Mouse (Mus musculus) testis, adult 2 months (tissue): ENCODE data around the gene Marveld2. TPM values are rescaled to one million over a fixed set of nuclear protein-coding genes. Genes with fewer than 3 reads are reported as not detected.

ENCODE experiments used
- H3K27ac ChIP-seq: fragments of 200-500 bp; 2 replicates; pipeline ENCODE4 v1.5.1; 2012; ENCODE audit warnings: low read depth, low read length; ENCODE audit not compliant: control insufficient read depth, insufficient read depth
- H3K27me3 ChIP-seq: fragments of 200-500 bp; 2 replicates; pipeline ENCODE4 v1.6.1; 2012; ENCODE audit warnings: mild to moderate bottlenecking, low read length, moderate library complexity; ENCODE audit not compliant: control insufficient read depth, insufficient read depth
- H3K36me3 ChIP-seq: fragments of 200-500 bp; 2 replicates; pipeline ENCODE4 v1.6.1; 2012; ENCODE audit warnings: mild to moderate bottlenecking, low read length; ENCODE audit not compliant: control insufficient read depth, insufficient read depth
- H3K4me1 ChIP-seq: fragments of 200-500 bp; 2 replicates; pipeline ENCODE4 v1.6.1; 2012; ENCODE audit warnings: low read length; ENCODE audit not compliant: control insufficient read depth, insufficient read depth
- H3K4me3 ChIP-seq: fragments of 200-500 bp; 2 replicates; pipeline ENCODE4 v1.5.1; 2012; ENCODE audit warnings: low read depth, mild to moderate bottlenecking, low read length, moderate library complexity, mixed read lengths; ENCODE audit not compliant: control insufficient read depth
- CTCF ChIP-seq: fragments of 200-500 bp; IDR thresholded peaks from 2 replicates; pipeline ENCODE4 v1.5.1; 2012; ENCODE audit warnings: low read depth, mild to moderate bottlenecking, inconsistent platforms, low read length, moderate library complexity; ENCODE audit not compliant: control insufficient read depth, insufficient read depth, insufficient replicate concordance
- POLR2A ChIP-seq: fragments of 200-500 bp; IDR thresholded peaks from 2 replicates; pipeline ENCODE4 v1.6.1; 2012; ENCODE audit warnings: low read depth, mild to moderate bottlenecking, inconsistent platforms, low read length, moderate library complexity; ENCODE audit not compliant: control insufficient read depth
- polyA plus RNA-seq: library from polyadenylated mRNA; depleted of rRNA; stranded (reverse); fragments of >200 nt; gene quantifications from 2 replicates; pipeline ENCODE4 v1.2.3, GENCODE M21; 2012

The Marveld2 gene
- polyA plus RNA-seq, 1 experiment = 0.85 TPM

GRCm38 (mm10) chr13:100607756-100608155 lies 9.0 kb downstream of the Marveld2 start:
- no peak overlapping the region for H3K4me3 ChIP-seq
- TF ChIP-seq POLR2A (no peak), CTCF (peak; percentile 72; the same call in 1 of the 2 replicates)
- no peaks in the 10 kb centered on the region; the same call in 1 of the 2 replicates for H3K4me1 ChIP-seq
- H3K27ac ChIP-seq = no peak overlapping the region
- no peaks in the 10 kb centered on the region for H3K36me3 ChIP-seq
- no peaks in the 10 kb centered on the region for H3K27me3 ChIP-seq

DNA sequence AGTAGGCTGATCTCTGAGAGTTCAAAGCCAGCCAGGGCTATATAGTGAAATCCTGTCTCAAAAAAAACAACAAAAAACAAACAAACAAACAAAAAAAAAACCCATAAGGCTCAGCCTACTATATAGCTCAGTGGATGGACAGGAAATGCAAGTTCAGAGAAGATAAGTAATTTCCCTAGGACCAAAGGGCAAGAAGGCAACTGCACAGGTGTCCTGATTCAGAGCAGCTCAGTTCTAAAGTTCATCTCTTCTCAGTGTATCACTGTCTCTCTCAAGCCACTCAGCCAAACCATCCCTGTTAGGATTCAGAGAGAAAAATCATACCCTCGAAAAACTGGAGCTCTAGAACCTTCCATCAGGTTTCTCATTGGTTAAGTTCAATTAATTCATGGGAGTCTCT lies 10.9 kb downstream of the Marveld2 start:
- Histone ChIP-seq H3K36me3 (no peaks in the 10 kb centered on the region), H3K4me3 (no peak overlapping the region), H3K27ac (no peak overlapping the region), H3K27me3 (no peaks in the 10 kb centered on the region), H3K4me1 (no peaks in the 10 kb centered on the region)
- no peak for TF ChIP-seq CTCF
- TF ChIP-seq POLR2A = no peak

- no peak for TF ChIP-seq CTCF
- TF ChIP-seq POLR2A = no peak
- Histone ChIP-seq H3K27ac (no peak overlapping the region), H3K4me1 (no peaks in the 10 kb centered on the region), H3K36me3 (no peaks in the 10 kb centered on the region), H3K4me3 (no peak overlapping the region), H3K27me3 (no peaks in the 10 kb centered on the region)
These were observed 13.1 kb downstream of the Marveld2 start for GRCm38 (mm10) chr13:100603738-100604095.

DNA sequence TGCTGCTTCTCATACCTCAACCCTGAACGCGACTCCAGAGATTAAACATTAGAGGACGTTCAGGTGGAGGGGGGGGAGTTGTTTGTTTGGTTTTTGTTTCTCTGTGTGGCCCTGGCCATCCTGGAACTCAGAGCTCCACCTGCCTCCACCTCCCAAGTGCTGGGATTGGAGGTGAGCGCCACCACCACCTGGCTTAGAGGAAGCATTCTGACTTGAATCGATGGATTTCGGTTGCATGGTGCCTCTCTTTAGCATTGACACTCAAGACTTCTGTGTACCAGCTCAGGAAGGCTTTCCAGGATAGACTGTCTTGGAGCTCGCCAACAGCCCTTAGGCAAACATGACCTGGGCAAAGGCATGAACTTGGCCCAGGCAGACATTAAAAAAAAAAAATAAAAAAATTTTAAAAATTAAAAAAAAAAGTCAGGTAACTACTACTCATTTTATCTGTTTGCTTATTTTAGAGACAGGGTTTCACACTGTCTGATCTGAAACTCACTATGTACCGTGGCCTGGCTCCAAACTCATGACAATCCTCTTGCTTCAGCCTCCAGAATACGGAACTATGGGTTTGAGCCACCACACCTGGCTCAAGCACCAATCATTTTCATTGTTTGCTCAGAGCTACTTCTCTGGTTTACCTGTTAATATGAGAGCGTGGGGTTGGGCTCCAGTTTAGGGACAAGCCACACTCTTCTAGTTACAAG lies 13.6 kb downstream of the Marveld2 start:
- H3K4me1 ChIP-seq = no peaks in the 10 kb centered on the region
- no peaks in the 10 kb centered on the region for H3K36me3 ChIP-seq
- TF ChIP-seq CTCF (no peak), POLR2A (no peak)
- no peak overlapping the region for H3K4me3 ChIP-seq
- H3K27ac ChIP-seq = no peak overlapping the region
- no peaks in the 10 kb centered on the region for H3K27me3 ChIP-seq

- Histone ChIP-seq H3K27ac (no peak overlapping the region), H3K4me1 (no peaks in the 10 kb centered on the region), H3K4me3 (no peak overlapping the region), H3K27me3 (no peaks in the 10 kb centered on the region), H3K36me3 (no peaks in the 10 kb centered on the region)
- TF ChIP-seq CTCF = no peak
- TF ChIP-seq POLR2A = no peak
These were observed 14.4 kb downstream of the Marveld2 start for GRCm38 (mm10) chr13:100602239-100602902.

- no peak overlapping the region for H3K4me3 ChIP-seq
- H3K4me1 ChIP-seq = no peaks in the 10 kb centered on the region
- H3K27me3 ChIP-seq = no peaks in the 10 kb centered on the region
- TF ChIP-seq CTCF (no peak), POLR2A (no peak)
- no peaks in the 10 kb centered on the region for H3K36me3 ChIP-seq
- H3K27ac ChIP-seq = no peak overlapping the region
These were observed 15.7 kb downstream of the Marveld2 start for GRCm38 (mm10) chr13:100601034-100601433.

GRCm38 (mm10) chr13:100600317-100600716 lies 16.5 kb downstream of the Marveld2 start:
- Histone ChIP-seq H3K27me3 (no peaks in the 10 kb centered on the region), H3K36me3 (no peaks in the 10 kb centered on the region), H3K4me3 (no peak overlapping the region), H3K27ac (no peak overlapping the region), H3K4me1 (no peaks in the 10 kb centered on the region)
- TF ChIP-seq CTCF (no peak), POLR2A (no peak)
